Mouse (Mus musculus): ENCODE results near the gene Bspry. TPM values are rescaled to one million over a fixed set of nuclear protein-coding genes. Genes with fewer than 3 reads are reported as not detected.
A peak's percentile ranks its signal among the peaks of the same experiment; 100 is the strongest.

The Bspry gene
- polyA plus RNA-seq (2014; fragmentation: Nextera tagmentation; extraction: Ambion mirVana): 19.4 and 23.5 TPM in 2 replicates

GRCm38 (mm10) chr4:62479937-62480708, at the start of gene Bspry:
Gene Bspry, plus strand, starts transcription at chr4:62480053.
- H3K27ac ChIP-seq (ENCODE audit: low read length): no peak within 1 kb of the TSS
- no peaks in the 10 kb centered on the region; the same call in 1 of the 2 replicates for H3K4me1 ChIP-seq (ENCODE audit: control insufficient read depth, insufficient read depth, low read length)
- peak within 1 kb of the TSS; percentile 87 for H3K4me2 ChIP-seq (replicated peaks; ENCODE audit: low read depth, low read length)
- peak within 1 kb of the TSS; percentile 48 for H3K4me3 ChIP-seq (ENCODE audit: low read depth, low read length)
- H3K9me3 ChIP-seq (ENCODE audit: control insufficient read depth, low read depth, low read length): no peaks in the 10 kb centered on the region
- peak within 1 kb of the TSS; percentile 30; the same call in 1 of the 2 replicates for H3K9ac ChIP-seq (replicated peaks; ENCODE audit: low read depth, low read length)
- WGBS: 3% methylated on average over 71 of the region's 71 CpGs
- H3K36me3 ChIP-seq (ENCODE audit: control insufficient read depth, insufficient read depth, low read length): no peaks in the 10 kb centered on the region
- peak; percentile 85 for ATAC-seq (ENCODE audit: insufficient number of reproducible peaks, insufficient read depth, low FRiP score, low read depth)
- no peaks in the 10 kb centered on the region for H3K27me3 ChIP-seq (ENCODE audit: control insufficient read depth, insufficient read depth, low read length)

GRCm38 (mm10) chr4:62430678-62431077, 49.2 kb upstream of the Bspry start:
- Histone ChIP-seq H3K4me1 (ENCODE audit: control insufficient read depth, insufficient read depth, low read length) (no peaks in the 10 kb centered on the region), H3K9ac (replicated peaks; ENCODE audit: low read depth, low read length) (no peak overlapping the region), H3K27me3 (ENCODE audit: control insufficient read depth, insufficient read depth, low read length) (no peaks in the 10 kb centered on the region), H3K27ac (ENCODE audit: low read length) (no peak overlapping the region), H3K4me3 (ENCODE audit: low read depth, low read length) (no peak overlapping the region), H3K36me3 (ENCODE audit: control insufficient read depth, insufficient read depth, low read length) (no peaks in the 10 kb centered on the region), H3K9me3 (ENCODE audit: control insufficient read depth, low read depth, low read length) (no peaks in the 10 kb centered on the region), H3K4me2 (replicated peaks; ENCODE audit: low read depth, low read length) (no peak overlapping the region)
- ATAC-seq (ENCODE audit: insufficient number of reproducible peaks, insufficient read depth, low FRiP score, low read depth): no peak

GRCm38 (mm10) chr4:62431522-62431921, 48.3 kb upstream of the Bspry start:
- no peak overlapping the region for H3K9ac ChIP-seq (replicated peaks; ENCODE audit: low read depth, low read length)
- no peaks in the 10 kb centered on the region for H3K27me3 ChIP-seq (ENCODE audit: control insufficient read depth, insufficient read depth, low read length)
- 81% methylated on average over 4 of the region's 4 CpGs for WGBS
- no peak for ATAC-seq (ENCODE audit: insufficient number of reproducible peaks, insufficient read depth, low FRiP score, low read depth)
- H3K4me1 ChIP-seq (ENCODE audit: control insufficient read depth, insufficient read depth, low read length): no peaks in the 10 kb centered on the region
- no peak overlapping the region for H3K4me2 ChIP-seq (replicated peaks; ENCODE audit: low read depth, low read length)
- no peak overlapping the region for H3K4me3 ChIP-seq (ENCODE audit: low read depth, low read length)
- no peaks in the 10 kb centered on the region for H3K9me3 ChIP-seq (ENCODE audit: control insufficient read depth, low read depth, low read length)
- no peak overlapping the region for H3K27ac ChIP-seq (ENCODE audit: low read length)
- H3K36me3 ChIP-seq (ENCODE audit: control insufficient read depth, insufficient read depth, low read length): no peaks in the 10 kb centered on the region

- ATAC-seq (ENCODE audit: insufficient number of reproducible peaks, insufficient read depth, low FRiP score, low read depth): no peak
- Histone ChIP-seq H3K27ac (ENCODE audit: low read length) (no peak overlapping the region), H3K27me3 (ENCODE audit: control insufficient read depth, insufficient read depth, low read length) (no peaks in the 10 kb centered on the region), H3K4me1 (ENCODE audit: control insufficient read depth, insufficient read depth, low read length) (no peaks in the 10 kb centered on the region), H3K4me3 (ENCODE audit: low read depth, low read length) (no peak overlapping the region), H3K9me3 (ENCODE audit: control insufficient read depth, low read depth, low read length) (no peaks in the 10 kb centered on the region), H3K36me3 (ENCODE audit: control insufficient read depth, insufficient read depth, low read length) (no peaks in the 10 kb centered on the region), H3K4me2 (replicated peaks; ENCODE audit: low read depth, low read length) (no peak overlapping the region), H3K9ac (replicated peaks; ENCODE audit: low read depth, low read length) (no peak overlapping the region)
- 73% methylated on average over 7 of the region's 7 CpGs for WGBS
Measured at GRCm38 (mm10) chr4:62433939-62434870, 45.6 kb upstream of the Bspry start.

- Histone ChIP-seq H3K9me3 (ENCODE audit: control insufficient read depth, low read depth, low read length) (no peaks in the 10 kb centered on the region), H3K27me3 (ENCODE audit: control insufficient read depth, insufficient read depth, low read length) (no peaks in the 10 kb centered on the region), H3K4me1 (ENCODE audit: control insufficient read depth, insufficient read depth, low read length) (no peaks in the 10 kb centered on the region), H3K4me3 (ENCODE audit: low read depth, low read length) (no peak within 1 kb of the TSS), H3K27ac (ENCODE audit: low read length) (no peak within 1 kb of the TSS), H3K9ac (replicated peaks; ENCODE audit: low read depth, low read length) (no peak within 1 kb of the TSS), H3K36me3 (ENCODE audit: control insufficient read depth, insufficient read depth, low read length) (no peaks in the 10 kb centered on the region), H3K4me2 (replicated peaks; ENCODE audit: low read depth, low read length) (no peak within 1 kb of the TSS)
- no peak for ATAC-seq (ENCODE audit: insufficient number of reproducible peaks, insufficient read depth, low FRiP score, low read depth)
- 81% methylated on average over 6 of the region's 6 CpGs for WGBS
Measured at GRCm38 (mm10) chr4:62435081-62435480, 44.8 kb upstream of the Bspry start, which contains the start of gene Rnf183. Gene Rnf183, minus strand, starts transcription at chr4:62435252.

GRCm38 (mm10) chr4:62437256-62437778, 42.5 kb upstream of the Bspry start:
- no peaks in the 10 kb centered on the region for H3K36me3 ChIP-seq (ENCODE audit: control insufficient read depth, insufficient read depth, low read length)
- H3K27ac ChIP-seq (ENCODE audit: low read length): no peak overlapping the region
- H3K4me3 ChIP-seq (ENCODE audit: low read depth, low read length): no peak overlapping the region
- H3K4me1 ChIP-seq (ENCODE audit: control insufficient read depth, insufficient read depth, low read length): no peaks in the 10 kb centered on the region
- no peaks in the 10 kb centered on the region for H3K9me3 ChIP-seq (ENCODE audit: control insufficient read depth, low read depth, low read length)
- H3K4me2 ChIP-seq (replicated peaks; ENCODE audit: low read depth, low read length): no peak overlapping the region
- H3K27me3 ChIP-seq (ENCODE audit: control insufficient read depth, insufficient read depth, low read length): no peaks in the 10 kb centered on the region
- no peak overlapping the region for H3K9ac ChIP-seq (replicated peaks; ENCODE audit: low read depth, low read length)
- WGBS: 91% methylated on average over 3 of the region's 3 CpGs
- ATAC-seq (ENCODE audit: insufficient number of reproducible peaks, insufficient read depth, low FRiP score, low read depth): no peak

- H3K4me1 ChIP-seq (ENCODE audit: control insufficient read depth, insufficient read depth, low read length): no peaks in the 10 kb centered on the region
- no peaks in the 10 kb centered on the region for H3K36me3 ChIP-seq (ENCODE audit: control insufficient read depth, insufficient read depth, low read length)
- no peak overlapping the region for H3K9ac ChIP-seq (replicated peaks; ENCODE audit: low read depth, low read length)
- 70% methylated on average over 7 of the region's 7 CpGs for WGBS
- no peak overlapping the region for H3K27ac ChIP-seq (ENCODE audit: low read length)
- H3K4me2 ChIP-seq (replicated peaks; ENCODE audit: low read depth, low read length): no peak overlapping the region
- H3K9me3 ChIP-seq (ENCODE audit: control insufficient read depth, low read depth, low read length): no peaks in the 10 kb centered on the region
- no peak for ATAC-seq (ENCODE audit: insufficient number of reproducible peaks, insufficient read depth, low FRiP score, low read depth)
- H3K4me3 ChIP-seq (ENCODE audit: low read depth, low read length): no peak overlapping the region
- H3K27me3 ChIP-seq (ENCODE audit: control insufficient read depth, insufficient read depth, low read length): no peaks in the 10 kb centered on the region
Measured at GRCm38 (mm10) chr4:62437871-62438270, 42.0 kb upstream of the Bspry start.

- Histone ChIP-seq H3K4me3 (ENCODE audit: low read depth, low read length) (no peak overlapping the region), H3K27me3 (ENCODE audit: control insufficient read depth, insufficient read depth, low read length) (no peaks in the 10 kb centered on the region), H3K36me3 (ENCODE audit: control insufficient read depth, insufficient read depth, low read length) (no peaks in the 10 kb centered on the region), H3K9me3 (ENCODE audit: control insufficient read depth, low read depth, low read length) (no peaks in the 10 kb centered on the region), H3K9ac (replicated peaks; ENCODE audit: low read depth, low read length) (no peak overlapping the region), H3K4me1 (ENCODE audit: control insufficient read depth, insufficient read depth, low read length) (no peaks in the 10 kb centered on the region), H3K27ac (ENCODE audit: low read length) (no peak overlapping the region), H3K4me2 (replicated peaks; ENCODE audit: low read depth, low read length) (no peak overlapping the region)
- ATAC-seq (ENCODE audit: insufficient number of reproducible peaks, insufficient read depth, low FRiP score, low read depth): no peak
- WGBS: 69% methylated on average over 4 of the region's 4 CpGs
Measured at GRCm38 (mm10) chr4:62439793-62440192, 40.1 kb upstream of the Bspry start.

Measured in stomach, embryonic 14.5 days (tissue).